Mouse (Mus musculus): ENCODE data around the gene Irx3. TPM values are rescaled to one million over a fixed set of nuclear protein-coding genes. Genes with fewer than 3 reads are reported as not detected.
A peak's percentile ranks its signal among the peaks of the same experiment; 100 is the strongest.

Gene Irx3
- 13.9 and 17.3 TPM in 2 replicates for polyA plus RNA-seq (2015; fragmentation: Nextera tagmentation; extraction: Ambion mirVana)

DNA sequence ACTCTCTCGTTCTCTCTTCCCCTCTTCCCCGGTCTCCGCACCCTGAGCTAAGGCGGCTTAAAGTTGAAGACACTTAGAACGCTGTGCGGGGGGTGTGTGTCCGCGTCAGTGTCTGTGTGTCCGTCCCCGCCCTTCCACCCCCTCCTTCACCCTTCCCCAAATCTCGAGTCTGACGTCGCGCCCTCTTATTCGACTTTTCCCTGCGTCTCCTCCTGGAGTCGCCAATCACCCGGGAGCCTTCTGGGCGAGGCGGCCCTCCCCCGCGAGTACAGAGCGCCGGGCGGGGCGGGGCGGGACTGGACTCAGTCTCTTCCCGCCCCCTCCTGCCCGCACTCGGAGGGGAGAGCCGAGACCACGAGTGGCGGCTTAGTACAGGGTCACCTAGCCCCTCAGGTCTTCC lies at the start of gene Irx3:
Gene Irx3, minus strand, starts transcription at position 229 of the 400 bp plus-strand sequence.
- Histone ChIP-seq H3K9me3 (replicated peaks) (no peaks in the 10 kb centered on the region), H3K4me2 (peak within 1 kb of the TSS; percentile 93), H3K9ac (peak within 1 kb of the TSS; percentile 89), H3K27ac (peak within 1 kb of the TSS; percentile 95), H3K36me3 (no peaks in the 10 kb centered on the region), H3K4me3 (peak within 1 kb of the TSS; percentile 80), H3K4me1 (replicated peaks) (peaks cover 62% of the 10 kb centered on the region), H3K27me3 (peaks cover 81% of the 10 kb centered on the region)
- peak; percentile 82 for ATAC-seq (replicated peaks; ENCODE audit: insufficient number of reproducible peaks, insufficient read depth, low FRiP score, low read depth)
- WGBS = under 1% methylated on average over 33 of the region's 33 CpGs

DNA sequence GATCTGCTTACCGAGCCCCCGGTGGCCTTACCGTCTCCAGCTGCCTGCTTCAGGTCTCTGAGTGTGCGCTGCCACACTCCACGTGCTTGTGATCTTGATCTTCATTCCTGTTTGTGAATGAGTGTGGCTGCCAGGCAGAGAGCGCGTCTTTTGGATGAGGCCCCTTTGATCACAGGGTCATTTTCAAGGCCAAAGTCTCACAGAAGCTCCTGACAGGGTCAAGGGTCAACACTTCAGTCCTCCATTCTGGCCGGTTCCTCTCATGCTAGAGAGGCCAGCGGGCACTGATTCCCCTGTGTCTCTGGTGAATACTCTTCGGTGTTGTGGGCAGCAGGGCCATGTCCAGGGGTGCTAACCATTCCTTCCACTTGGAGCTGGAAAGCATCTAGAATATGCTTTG lies 49.5 kb upstream of the Irx3 start:
- Histone ChIP-seq H3K9me3 (replicated peaks) (no peaks in the 10 kb centered on the region), H3K4me3 (no peak overlapping the region), H3K9ac (no peak overlapping the region), H3K27me3 (peaks cover 2% of the 10 kb centered on the region; the same call in 1 of the 2 replicates), H3K27ac (no peak overlapping the region), H3K36me3 (no peaks in the 10 kb centered on the region), H3K4me1 (replicated peaks) (peaks cover 20% of the 10 kb centered on the region), H3K4me2 (no peak overlapping the region)
- 75% methylated on average over 10 of the region's 10 CpGs for WGBS
- ATAC-seq (replicated peaks; ENCODE audit: insufficient number of reproducible peaks, insufficient read depth, low FRiP score, low read depth) = no peak

DNA sequence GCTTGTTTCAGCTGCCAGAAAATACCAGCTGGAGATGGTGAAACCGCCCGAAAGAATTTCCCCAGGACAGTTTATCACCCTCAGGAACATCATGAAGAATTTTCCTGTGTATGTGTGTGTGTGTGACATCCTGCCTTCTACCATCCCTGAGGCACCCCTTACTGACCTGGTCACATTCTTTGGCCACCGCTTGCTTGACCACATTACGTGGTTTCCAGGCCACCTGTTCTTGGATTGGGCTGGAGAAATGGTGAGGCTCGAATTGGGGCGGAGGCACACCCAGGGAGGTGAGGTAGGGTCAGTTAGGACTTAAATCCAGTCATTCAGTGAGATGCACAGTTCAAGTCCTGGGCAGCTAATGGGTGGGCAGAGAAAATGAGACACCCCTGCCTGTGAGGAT lies 48.1 kb upstream of the Irx3 start:
- WGBS = 89% methylated on average over 6 of the region's 6 CpGs
- H3K4me2 ChIP-seq = no peak overlapping the region

DNA sequence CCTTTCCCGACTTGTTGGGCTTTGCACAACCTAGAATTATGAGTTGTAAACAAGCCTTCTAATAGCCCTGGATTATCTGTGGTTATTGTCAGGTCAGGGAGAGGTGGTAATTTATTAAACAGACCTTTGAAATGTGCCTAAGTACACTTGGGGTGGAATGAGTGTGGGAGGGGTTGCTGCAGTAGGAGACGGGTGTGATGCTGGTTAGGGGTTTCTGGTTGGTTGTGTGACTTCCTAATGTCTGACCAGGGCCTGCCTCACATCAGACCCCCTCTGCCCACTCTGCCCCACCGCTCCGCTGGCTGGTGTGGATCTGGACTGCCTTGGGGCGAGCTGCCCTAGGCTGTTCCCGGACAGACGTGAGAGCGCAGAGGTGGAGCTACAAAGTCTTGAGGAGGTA lies 47.7 kb upstream of the Irx3 start:
- Histone ChIP-seq H3K4me2 (no peak overlapping the region), H3K9ac (no peak overlapping the region), H3K27ac (no peak overlapping the region), H3K4me1 (replicated peaks) (peaks cover 18% of the 10 kb centered on the region), H3K9me3 (replicated peaks) (no peaks in the 10 kb centered on the region), H3K4me3 (no peak overlapping the region), H3K27me3 (0 out of 2 replicates have a peak, but pooled peaks cover 3% of the 10 kb centered on the region), H3K36me3 (no peaks in the 10 kb centered on the region)
- no peak for ATAC-seq (replicated peaks; ENCODE audit: insufficient number of reproducible peaks, insufficient read depth, low FRiP score, low read depth)
- 82% methylated on average over 8 of the region's 8 CpGs for WGBS

More for the DNA sequence above, 48.1 kb upstream of the Irx3 start:
- ATAC-seq (replicated peaks; ENCODE audit: insufficient number of reproducible peaks, insufficient read depth, low FRiP score, low read depth) = no peak
- peaks cover 20% of the 10 kb centered on the region for H3K4me1 ChIP-seq (replicated peaks)
- no peak overlapping the region for H3K27ac ChIP-seq
- H3K36me3 ChIP-seq = no peaks in the 10 kb centered on the region
- 0 out of 2 replicates have a peak, but pooled peaks cover 3% of the 10 kb centered on the region for H3K27me3 ChIP-seq
- H3K4me3 ChIP-seq = no peak overlapping the region
- no peaks in the 10 kb centered on the region for H3K9me3 ChIP-seq (replicated peaks)
- H3K9ac ChIP-seq = no peak overlapping the region

DNA sequence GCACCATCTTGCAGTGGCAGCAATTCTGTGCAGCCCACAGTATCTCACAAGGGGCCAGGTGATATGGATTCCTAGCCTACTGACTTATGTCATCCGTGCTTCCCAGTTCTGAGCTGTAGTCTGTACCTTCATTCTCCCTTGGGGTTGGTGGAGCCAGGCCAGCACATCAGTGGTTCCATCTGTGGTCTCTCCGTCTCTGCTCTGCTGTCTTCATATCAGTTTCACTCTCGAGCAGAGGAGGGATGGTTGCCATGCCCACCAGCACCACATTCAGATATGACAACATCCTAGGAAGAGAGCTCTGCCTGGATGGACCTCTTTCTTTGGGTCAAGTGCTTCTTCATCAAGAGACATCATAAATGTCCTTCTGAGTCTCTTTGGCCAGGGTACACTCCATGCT lies 43.8 kb upstream of the Irx3 start:
- no peaks in the 10 kb centered on the region for H3K4me1 ChIP-seq (replicated peaks)
- WGBS = 63% methylated on average over 3 of the region's 3 CpGs
- H3K27me3 ChIP-seq = 0 out of 2 replicates have a peak, but pooled peaks cover 3% of the 10 kb centered on the region
- H3K9me3 ChIP-seq (replicated peaks) = no peaks in the 10 kb centered on the region
- no peak overlapping the region for H3K4me3 ChIP-seq
- no peak overlapping the region for H3K27ac ChIP-seq
- ATAC-seq (replicated peaks; ENCODE audit: insufficient number of reproducible peaks, insufficient read depth, low FRiP score, low read depth) = no peak
- no peak overlapping the region for H3K9ac ChIP-seq
- no peak overlapping the region for H3K4me2 ChIP-seq
- no peaks in the 10 kb centered on the region for H3K36me3 ChIP-seq

DNA sequence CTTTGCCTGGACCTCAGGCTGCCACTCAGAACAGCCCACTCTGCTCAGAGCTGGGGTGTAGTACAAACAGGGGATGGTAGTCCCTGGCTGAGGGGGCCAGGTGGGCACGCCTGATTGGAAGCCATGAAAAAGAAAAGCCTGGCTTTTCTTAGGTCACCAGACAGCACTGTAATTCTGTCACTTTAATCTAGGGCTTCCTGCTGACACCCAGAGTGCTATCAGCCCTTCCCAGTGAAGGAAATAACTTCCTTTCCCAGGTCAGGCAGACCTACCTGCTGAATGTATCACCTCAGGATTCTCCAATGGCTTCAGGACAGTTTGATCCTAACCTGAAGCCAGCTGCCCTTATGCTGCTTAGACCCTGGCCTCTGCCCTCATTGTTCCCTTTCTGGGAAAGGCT lies 35.3 kb upstream of the Irx3 start:
- no peak overlapping the region for H3K4me2 ChIP-seq

DNA sequence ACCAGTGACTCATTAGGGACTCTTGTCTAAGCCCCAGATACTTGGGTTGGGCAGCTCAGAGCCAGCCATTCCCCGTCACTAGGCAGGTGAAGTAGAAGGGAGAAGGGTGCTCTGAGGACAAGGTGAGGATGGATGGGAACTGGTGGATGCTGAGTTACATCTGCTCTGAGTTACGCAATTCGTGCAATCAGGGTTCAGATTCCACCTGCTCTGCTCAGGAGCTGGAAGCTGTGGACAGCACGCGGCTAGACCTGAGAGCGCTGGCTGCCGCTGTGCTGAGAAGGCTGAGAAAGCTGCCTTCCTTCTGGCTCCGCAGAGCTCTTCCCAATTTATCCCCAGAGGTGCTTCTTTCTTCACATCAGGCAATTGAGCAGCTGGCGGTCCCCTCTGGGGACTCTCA lies 34.8 kb upstream of the Irx3 start:
- Histone ChIP-seq H3K9me3 (replicated peaks) (no peaks in the 10 kb centered on the region), H3K4me2 (no peak overlapping the region), H3K9ac (no peak overlapping the region)

More for the DNA sequence above, 35.3 kb upstream of the Irx3 start:
- WGBS = 21% methylated on average over 1 of the region's 1 CpGs
- Histone ChIP-seq H3K27ac (no peak overlapping the region), H3K9ac (no peak overlapping the region), H3K4me1 (replicated peaks) (no peaks in the 10 kb centered on the region), H3K4me3 (no peak overlapping the region), H3K9me3 (replicated peaks) (no peaks in the 10 kb centered on the region), H3K27me3 (peaks cover 24% of the 10 kb centered on the region), H3K36me3 (no peaks in the 10 kb centered on the region)
- no peak for ATAC-seq (replicated peaks; ENCODE audit: insufficient number of reproducible peaks, insufficient read depth, low FRiP score, low read depth)

DNA sequence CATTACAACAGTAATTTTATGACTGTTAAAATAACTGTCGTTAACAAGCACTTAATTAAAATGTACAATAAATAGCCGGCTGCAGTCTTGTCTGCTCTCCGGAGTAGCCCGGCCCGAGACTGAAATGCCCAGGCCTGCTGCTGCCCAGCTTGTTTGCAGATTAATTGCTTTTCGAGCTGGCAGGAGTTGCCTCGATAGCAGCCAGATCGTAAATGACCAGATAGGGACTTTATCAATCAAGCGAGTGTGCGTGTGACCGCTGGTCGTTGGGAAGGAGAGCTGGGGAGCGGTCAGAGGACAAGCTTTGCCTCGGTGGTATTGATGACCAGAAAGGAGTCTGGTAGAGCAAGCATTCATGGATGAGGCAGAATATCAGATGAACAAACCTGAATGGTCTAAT lies 25.8 kb upstream of the Irx3 start:
- peaks cover 26% of the 10 kb centered on the region for H3K27me3 ChIP-seq

More for the DNA sequence above, 34.8 kb upstream of the Irx3 start:
- peaks cover 25% of the 10 kb centered on the region for H3K27me3 ChIP-seq
- no peaks in the 10 kb centered on the region for H3K4me1 ChIP-seq (replicated peaks)
- H3K27ac ChIP-seq = no peak overlapping the region
- no peak for ATAC-seq (replicated peaks; ENCODE audit: insufficient number of reproducible peaks, insufficient read depth, low FRiP score, low read depth)
- no peak overlapping the region for H3K4me3 ChIP-seq
- 50% methylated on average over 9 of the region's 9 CpGs for WGBS
- H3K36me3 ChIP-seq = no peaks in the 10 kb centered on the region

DNA sequence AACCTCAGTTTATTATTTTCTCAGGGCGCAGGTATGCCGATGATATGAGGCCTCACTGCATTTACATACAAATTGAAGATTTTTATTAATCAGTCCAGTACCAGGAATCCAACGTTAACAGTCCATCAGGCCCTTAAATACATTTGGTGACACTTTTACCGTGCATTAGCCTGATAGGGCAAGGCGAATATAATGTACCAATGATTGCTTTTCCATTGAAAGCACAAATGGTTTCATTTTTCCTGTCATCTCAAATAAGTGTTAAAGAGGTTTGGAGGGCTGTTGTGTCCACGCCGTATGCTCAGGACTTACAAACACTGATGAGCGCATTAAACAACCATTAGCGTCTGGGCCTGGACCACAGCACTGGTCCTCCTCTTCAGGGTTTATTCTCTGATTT lies 25.3 kb upstream of the Irx3 start:
- Histone ChIP-seq H3K36me3 (no peaks in the 10 kb centered on the region), H3K4me1 (replicated peaks) (peaks cover 5% of the 10 kb centered on the region; the same call in 1 of the 2 replicates), H3K4me3 (no peak overlapping the region), H3K9ac (no peak overlapping the region), H3K4me2 (no peak overlapping the region), H3K27me3 (peaks cover 26% of the 10 kb centered on the region), H3K9me3 (replicated peaks) (no peaks in the 10 kb centered on the region), H3K27ac (no peak overlapping the region)
- ATAC-seq (replicated peaks; ENCODE audit: insufficient number of reproducible peaks, insufficient read depth, low FRiP score, low read depth) = no peak
- WGBS = 88% methylated on average over 9 of the region's 9 CpGs

More for the DNA sequence above, 25.8 kb upstream of the Irx3 start:
- H3K9ac ChIP-seq = no peak overlapping the region
- no peaks in the 10 kb centered on the region for H3K9me3 ChIP-seq (replicated peaks)
- no peak overlapping the region for H3K27ac ChIP-seq
- ATAC-seq (replicated peaks; ENCODE audit: insufficient number of reproducible peaks, insufficient read depth, low FRiP score, low read depth) = no peak
- no peak overlapping the region for H3K4me2 ChIP-seq
- 80% methylated on average over 14 of the region's 14 CpGs for WGBS
- H3K36me3 ChIP-seq = no peaks in the 10 kb centered on the region
- H3K4me3 ChIP-seq = no peak overlapping the region
- H3K4me1 ChIP-seq (replicated peaks) = peaks cover 5% of the 10 kb centered on the region; the same call in 1 of the 2 replicates

DNA sequence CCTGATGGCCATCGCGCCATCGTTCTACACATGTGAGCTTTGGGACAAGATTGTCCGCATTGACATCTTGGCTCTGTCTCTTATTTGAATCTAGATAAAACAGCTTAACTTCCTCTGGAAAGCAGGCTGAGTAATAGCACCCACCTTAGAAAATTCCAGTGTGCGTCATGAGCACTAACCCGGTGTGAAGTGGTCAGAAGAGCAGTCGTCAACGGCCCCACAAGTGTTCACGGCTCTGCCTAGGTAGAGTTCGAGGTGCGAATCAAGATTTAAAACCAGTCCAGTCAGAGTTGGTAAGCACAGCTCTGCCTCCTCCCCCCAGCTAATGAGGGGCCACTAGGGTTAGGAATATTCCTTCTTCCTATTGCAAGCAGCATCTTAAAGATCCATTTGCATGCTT lies 21.5 kb upstream of the Irx3 start:
- no peaks in the 10 kb centered on the region for H3K36me3 ChIP-seq

DNA sequence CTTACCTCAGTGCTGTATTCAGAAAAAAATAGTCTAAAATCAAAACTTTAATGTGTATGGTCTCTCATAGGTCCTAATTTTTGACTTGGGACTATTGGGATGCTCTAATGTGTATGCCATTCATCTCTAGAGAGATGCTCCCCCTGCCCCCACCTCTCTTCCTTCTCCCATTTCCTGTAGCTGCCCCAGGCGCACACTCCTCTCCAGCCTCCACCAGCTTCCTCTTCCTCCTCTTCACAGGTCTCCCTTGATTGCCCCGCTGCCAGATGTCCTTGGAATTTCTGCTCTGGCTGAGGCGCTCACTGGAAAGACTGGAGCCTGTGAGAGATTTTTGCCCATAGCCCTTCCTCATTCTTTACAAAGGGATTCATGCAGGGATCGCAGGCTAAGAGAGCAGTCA lies 20.9 kb upstream of the Irx3 start:
- no peak for ATAC-seq (replicated peaks; ENCODE audit: insufficient number of reproducible peaks, insufficient read depth, low FRiP score, low read depth)
- H3K36me3 ChIP-seq = no peaks in the 10 kb centered on the region
- H3K4me1 ChIP-seq (replicated peaks) = peaks cover 21% of the 10 kb centered on the region
- H3K9me3 ChIP-seq (replicated peaks) = no peaks in the 10 kb centered on the region
- no peak overlapping the region for H3K27ac ChIP-seq
- H3K4me3 ChIP-seq = no peak overlapping the region
- 48% methylated on average over 4 of the region's 4 CpGs for WGBS
- no peak overlapping the region for H3K4me2 ChIP-seq
- H3K27me3 ChIP-seq = peaks cover 13% of the 10 kb centered on the region; the same call in 1 of the 2 replicates
- H3K9ac ChIP-seq = no peak overlapping the region

More for the DNA sequence above, 21.5 kb upstream of the Irx3 start:
- H3K4me2 ChIP-seq = no peak overlapping the region
- no peak overlapping the region for H3K9ac ChIP-seq
- no peak overlapping the region for H3K27ac ChIP-seq
- H3K9me3 ChIP-seq (replicated peaks) = no peaks in the 10 kb centered on the region
- H3K4me1 ChIP-seq (replicated peaks) = peaks cover 21% of the 10 kb centered on the region
- H3K4me3 ChIP-seq = no peak overlapping the region
- peaks cover 13% of the 10 kb centered on the region; the same call in 1 of the 2 replicates for H3K27me3 ChIP-seq
- 66% methylated on average over 11 of the region's 11 CpGs for WGBS
- ATAC-seq (replicated peaks; ENCODE audit: insufficient number of reproducible peaks, insufficient read depth, low FRiP score, low read depth) = no peak

DNA sequence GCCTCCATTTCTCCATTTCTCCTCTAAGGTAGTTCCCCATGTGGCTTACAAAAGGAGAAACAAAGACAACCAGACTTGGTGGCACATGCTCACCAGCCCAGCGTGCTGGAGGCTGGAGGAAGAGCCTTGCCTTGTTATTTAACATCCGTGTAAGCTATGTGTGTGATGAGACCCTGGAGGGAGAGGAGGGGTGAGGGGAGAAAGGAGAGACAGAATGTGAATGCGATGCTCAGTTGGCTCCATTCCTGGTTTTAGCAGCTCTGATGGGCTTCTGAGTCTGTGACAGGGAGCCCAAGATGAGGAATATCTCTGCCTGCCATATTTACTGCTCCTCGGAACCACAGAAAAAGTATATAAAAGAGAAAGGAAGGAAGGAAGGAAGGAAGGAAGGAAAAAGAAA lies 20.1 kb upstream of the Irx3 start:
- H3K9ac ChIP-seq = no peak overlapping the region
- peaks cover 10% of the 10 kb centered on the region; the same call in 1 of the 2 replicates for H3K27me3 ChIP-seq
- H3K4me3 ChIP-seq = no peak overlapping the region
- no peaks in the 10 kb centered on the region for H3K9me3 ChIP-seq (replicated peaks)
- H3K4me1 ChIP-seq (replicated peaks) = peaks cover 21% of the 10 kb centered on the region
- H3K27ac ChIP-seq = no peak overlapping the region
- H3K36me3 ChIP-seq = no peaks in the 10 kb centered on the region
- no peak for ATAC-seq (replicated peaks; ENCODE audit: insufficient number of reproducible peaks, insufficient read depth, low FRiP score, low read depth)
- 42% methylated on average over 4 of the region's 4 CpGs for WGBS
- no peak overlapping the region for H3K4me2 ChIP-seq
